Mouse (Mus musculus): ENCODE data around the gene Ibsp.

The Ibsp gene

DNA sequence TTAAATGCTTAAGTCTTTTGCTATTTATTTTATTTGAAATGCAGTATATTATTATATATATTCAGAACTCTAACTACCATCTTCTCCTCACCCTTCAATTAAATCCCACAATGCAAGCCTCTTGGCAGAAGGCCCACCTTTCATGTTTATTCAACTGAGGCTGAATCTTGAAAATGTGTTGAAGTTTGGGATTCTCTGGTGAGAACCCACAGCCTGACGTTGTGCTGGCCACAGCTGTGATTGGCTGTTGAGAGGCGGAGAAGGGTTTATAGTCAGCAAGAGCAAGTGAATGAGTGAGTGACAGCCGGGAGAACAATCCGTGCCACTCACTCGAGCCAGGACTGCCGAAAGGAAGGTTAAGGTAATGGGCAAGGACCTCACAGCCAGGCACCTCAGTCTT lies at the start of gene Ibsp:
TSS of gene Ibsp (plus strand) at position 178 of the 400 bp plus-strand sequence.
- DNase-seq: no peak

DNA sequence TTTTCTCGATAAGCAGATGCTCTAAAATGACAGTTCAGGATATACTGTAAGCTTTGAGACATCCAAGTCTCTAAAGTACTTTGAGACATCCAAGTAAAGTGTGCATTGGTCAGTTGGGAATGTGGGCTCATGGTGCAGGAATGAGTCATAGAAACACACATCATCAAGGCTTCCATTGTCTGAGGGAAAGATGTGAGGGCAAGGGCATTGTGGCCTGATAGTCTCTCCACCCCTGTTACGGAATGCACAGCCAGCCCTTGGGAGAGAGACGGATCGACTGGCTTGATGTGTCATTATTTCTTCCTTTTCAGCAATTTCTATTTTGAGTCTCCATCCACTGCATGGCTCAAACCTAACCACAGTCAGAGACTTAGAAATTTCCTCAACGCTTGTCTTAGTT lies 47.2 kb upstream of the Ibsp start:
- DNase-seq: peak; percentile 35

DNA sequence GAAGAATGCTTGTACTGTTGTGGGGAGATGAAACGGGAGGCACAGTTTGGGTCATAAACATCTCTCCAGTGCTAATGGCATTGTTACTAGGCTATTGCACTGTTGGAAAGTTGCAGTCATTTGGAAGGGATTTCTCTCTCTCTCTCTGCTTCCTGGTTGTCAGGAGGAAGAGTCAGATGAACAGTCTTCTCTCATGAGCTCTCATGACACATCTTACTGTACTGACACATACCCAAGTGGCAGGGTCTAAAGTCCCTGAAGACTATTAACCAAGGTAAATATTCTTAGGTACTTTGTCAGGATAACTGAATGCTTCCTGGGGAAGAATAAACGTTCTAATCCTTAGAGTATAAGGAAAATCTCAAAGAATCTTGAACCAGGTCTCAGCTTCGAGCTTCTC lies 42.4 kb upstream of the Ibsp start:
- no peak for DNase-seq

DNA sequence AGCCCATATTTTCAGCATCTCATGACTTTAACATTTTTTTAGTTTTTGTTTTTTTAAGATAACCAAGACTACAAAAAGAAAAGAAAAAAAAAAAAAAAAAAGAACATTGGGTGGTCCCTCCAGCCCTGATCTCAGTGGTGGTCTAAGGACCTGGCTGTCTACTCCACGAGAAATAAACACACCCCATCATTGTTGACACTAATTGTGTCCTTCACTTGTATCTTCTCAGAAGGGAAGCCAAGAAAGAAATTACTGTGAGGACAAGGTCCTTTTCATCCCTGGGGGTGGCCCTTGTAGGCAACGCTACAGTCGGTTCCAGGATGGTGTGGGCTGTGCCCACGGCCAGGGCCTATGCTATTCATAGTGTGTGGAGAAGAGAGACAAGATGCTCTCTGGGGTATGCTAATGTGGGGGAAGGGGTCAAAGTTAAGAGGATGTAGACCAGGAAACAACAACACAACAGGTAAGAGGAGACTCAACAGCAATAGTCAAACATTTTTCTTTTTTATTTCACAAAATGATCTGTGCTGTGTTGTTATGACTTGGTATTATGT lies 37.0 kb upstream of the Ibsp start:
- DNase-seq: no peak

DNA sequence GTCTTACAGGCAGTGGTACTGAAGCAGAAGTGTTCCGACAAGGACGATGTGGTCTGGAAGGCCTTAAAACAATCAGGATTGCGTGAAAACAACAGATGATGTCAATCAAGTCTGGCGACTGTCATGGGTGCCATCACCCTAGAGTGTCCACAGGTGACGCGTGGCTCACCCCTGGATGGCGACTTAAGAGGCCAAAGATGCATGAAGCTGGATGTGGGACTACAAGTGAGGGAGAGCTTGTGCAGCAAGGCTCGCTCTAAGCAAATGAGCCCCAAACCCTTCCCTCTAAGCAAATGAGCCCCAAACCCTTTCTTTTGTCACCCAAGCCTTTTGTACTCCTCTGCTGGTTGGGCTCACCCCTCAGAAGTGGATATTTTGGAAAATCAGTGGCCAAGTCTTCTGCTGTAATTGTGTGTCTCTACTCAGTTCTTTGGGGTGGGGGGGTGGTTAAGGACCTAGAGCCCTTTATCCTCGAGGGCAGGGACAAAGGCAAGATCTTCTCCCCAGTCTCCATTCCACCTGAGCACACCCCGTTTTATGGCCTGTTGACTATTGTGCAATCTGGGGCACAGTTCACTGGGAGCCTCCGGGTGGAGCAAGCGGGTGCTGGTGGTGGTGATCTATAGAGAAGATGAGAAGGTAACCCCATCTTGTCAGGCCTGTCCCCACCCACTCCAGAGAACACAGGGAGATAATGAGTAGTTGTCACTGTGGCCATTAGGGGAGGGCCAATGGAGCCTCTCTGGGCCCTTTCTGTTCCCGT lies 35.8 kb upstream of the Ibsp start:
- DNase-seq: no peak

DNA sequence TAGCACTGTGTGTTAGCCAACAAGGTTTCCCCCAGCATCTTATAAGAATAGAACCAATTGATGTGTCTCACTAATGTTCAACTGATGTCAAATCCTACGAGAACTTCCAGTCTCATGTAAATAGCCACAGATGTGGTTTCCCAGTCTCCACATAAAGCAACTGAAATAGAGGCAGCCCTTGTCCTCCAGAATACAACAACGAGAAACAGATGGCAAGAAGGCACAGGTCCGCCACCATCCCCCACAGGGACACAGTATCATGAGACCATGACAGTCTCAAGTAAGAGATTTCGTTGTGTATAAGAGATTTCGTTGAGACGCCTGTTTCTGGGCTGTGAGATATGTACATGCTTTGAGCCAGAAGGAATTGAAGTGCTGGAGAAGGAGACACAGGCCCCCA lies 4.8 kb upstream of the Ibsp start:
- DNase-seq: no peak

DNA sequence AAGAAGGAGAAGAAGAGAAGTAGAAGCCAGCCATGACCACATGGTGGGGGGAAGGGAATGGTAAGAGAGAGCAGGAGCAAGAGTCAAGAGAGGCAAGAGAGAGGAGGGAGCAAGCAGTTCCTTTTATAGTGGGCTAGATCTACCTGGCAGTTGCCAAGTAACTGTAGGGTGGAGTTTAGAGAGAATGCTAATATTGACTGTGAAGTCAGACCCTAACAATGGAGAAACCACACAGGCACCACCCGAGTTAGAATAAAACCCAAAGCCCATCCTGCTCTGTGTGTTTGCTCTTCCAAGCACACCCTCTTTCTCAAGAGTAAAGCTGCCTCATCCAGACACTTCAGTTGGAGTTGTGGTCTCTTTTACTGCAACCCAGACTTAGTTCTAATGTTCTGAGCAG lies 15.1 kb downstream of the Ibsp start:
- no peak for DNase-seq

DNA sequence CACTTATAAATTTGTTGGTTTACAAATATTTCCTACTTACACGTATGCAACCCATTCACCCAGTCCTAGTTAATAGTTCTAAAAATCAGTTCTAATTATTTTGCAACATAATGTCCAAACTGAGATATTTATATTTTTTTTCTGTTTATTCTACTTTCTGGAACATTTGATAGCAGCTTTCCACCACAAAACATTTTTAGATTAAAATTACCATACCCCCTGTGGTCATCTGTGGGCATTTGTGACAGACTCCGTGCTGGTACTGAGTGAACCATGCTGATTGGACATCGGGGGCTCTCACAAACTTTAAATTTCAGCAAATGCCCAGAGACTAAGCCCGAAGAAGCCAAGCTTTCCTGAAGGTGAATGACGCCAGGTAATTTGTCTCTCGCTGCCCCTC lies 26.1 kb downstream of the Ibsp start, which contains the start of gene Mepe:
TSS of gene Mepe (plus strand) at position 301 of the 400 bp plus-strand sequence.
- peak; percentile 57 for DNase-seq

DNA sequence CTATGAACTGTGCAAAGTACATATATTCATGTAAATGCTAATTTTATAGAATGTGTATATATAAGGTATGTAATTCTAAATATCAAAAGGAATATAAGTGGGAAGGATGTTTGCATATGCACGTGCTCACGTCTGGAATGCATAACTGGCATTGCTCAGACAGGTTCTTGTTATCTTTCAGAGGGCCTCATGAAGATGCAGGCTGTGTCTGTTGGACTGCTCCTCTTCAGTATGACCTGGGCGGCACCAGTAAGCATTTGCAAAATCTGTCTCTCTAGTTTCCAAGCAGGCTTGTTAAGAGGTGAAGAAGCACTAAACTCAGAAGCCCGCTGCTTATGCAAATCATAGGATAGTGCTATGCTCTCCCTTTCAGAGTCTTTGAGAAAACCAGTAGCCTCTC lies 27.9 kb downstream of the Ibsp start:
- DNase-seq: peak; percentile 70

DNA sequence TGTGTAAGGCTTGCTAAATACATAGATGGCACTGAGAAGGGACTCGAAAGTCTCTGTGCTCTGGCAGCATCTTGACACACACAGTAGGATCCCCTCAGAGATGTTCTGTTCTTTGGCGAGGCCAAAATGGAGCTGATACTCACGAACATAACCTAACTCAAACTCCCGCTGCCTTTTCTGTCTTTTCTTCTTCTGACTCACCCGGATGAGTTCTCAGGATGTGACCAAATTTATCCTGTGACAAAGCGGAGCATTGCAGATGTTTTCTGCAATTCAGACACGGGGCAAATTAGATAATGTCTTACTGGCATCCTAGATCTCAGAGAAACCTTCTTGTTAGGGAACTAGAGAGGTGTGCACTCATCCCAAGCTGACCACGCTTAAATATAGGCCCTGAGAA lies 28.4 kb downstream of the Ibsp start:
- peak; percentile 29 for DNase-seq

DNA sequence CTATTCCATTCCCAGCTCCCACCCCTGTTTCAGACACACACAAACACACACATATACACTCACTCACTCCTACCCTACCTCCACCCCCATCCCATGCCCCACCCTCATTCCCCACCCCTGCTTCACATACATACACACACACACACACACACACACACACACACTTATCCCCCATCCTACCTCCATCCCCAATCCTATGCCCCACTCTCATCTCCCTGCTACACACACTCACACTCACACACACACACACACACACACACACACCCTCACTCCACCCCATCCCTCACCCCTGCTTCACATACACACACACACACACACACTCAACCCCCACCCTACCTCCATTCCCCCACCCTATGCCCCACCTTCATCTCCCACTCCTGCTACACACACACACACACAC lies 28.9 kb downstream of the Ibsp start:
- DNase-seq: peak; percentile 44

DNA sequence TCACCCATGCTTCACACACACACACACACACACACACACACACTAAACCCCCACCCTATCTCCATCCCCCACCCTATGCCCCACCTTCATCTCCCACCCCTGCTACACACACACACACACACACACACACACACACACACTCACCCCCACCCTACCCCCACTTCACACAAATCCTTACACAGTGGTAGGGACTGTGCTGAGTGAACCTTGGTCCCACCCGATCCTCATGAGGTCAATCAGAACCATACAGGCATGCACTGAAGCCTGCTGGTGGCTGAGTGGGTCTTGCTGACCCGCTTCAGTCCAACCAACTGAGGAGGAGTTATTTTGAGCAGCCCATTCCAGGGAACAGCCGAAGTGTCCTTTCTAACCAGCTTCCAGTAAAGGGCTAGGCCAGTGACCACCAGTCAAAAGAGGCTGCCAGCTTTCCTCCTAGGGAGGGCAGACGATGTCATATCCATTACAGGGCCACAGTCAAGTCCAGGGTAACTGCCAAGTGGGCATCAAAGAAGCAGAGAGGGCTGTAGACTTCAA lies 29.4 kb downstream of the Ibsp start:
- DNase-seq: peak; percentile 55

DNA sequence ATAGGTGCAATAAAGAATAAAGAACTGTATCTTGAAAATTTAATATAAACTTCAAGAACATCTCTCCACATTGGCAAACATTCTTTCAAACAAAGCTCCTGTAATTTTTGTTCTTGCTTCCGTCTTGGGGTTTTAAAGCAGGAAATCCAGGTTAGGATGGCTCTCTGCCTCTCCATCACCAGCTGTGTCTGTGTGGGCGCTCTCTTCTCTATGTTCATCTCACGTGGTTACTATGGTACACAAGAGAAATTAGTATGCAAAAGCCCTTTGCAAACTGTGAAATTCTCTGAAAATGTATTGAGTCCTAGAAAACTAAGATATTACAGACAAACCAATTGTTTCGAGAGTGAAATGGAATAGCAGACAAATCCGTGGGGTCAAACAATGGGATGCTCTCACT lies 30.4 kb downstream of the Ibsp start:
- DNase-seq: peak; percentile 39

DNA sequence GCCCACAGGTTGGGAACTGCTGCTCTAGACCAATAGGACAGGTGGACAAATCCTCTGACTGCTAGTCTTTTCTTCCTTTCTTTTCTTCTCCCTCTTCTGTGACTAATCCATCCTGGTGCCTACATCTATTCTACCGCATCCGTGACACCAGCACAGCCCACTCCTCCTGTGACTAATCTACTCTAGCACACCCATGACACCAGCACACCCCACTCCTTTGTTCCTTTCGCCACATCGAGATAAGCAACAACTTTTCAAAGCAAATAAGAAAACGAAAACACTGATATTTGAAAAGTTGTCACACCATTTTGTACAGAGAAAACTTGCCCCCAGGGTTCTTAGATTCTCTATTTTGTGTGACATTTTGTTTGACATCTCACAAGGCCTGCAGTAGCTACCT lies 31.1 kb downstream of the Ibsp start:
- peak; percentile 37 for DNase-seq

DNA sequence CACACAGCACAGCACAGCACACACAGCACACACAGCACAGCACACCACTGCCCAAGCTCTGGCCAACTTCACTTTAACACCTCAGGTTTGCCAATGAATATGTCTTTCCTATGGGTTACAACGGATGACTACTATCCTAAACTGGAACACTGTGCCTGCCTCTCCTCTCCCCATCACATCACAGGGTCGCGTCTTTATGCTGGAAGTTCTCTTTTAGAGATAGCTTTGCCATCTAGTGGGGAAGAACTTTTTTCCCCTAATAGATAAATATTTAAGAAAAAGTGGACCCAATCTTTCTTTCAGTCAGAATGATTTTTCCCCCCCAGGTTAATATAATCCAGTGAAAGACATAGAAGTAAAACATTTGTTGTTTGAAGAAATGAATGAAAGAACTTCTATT lies 33.3 kb downstream of the Ibsp start:
- no peak for DNase-seq

DNA sequence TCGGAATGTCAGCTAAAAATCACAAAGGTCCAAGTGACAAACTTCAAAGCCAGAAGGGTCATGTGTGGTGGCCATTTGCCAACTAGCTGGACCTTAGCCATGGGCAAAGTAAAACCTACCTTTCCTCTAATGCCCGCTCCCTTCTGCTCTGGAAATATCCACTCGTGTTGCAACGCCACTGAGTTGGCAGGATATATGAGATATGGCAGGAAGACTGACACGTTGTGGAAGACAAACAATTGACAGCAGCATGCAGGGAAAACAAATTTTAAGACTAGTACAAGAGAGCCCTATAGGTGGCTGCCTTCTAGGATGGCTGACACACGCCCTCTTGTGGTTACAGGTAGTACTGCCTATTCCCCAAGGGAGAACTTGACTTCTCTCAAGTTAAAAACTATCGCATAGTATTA lies 34.3 kb downstream of the Ibsp start:
- peak; percentile 85 for DNase-seq

DNA sequence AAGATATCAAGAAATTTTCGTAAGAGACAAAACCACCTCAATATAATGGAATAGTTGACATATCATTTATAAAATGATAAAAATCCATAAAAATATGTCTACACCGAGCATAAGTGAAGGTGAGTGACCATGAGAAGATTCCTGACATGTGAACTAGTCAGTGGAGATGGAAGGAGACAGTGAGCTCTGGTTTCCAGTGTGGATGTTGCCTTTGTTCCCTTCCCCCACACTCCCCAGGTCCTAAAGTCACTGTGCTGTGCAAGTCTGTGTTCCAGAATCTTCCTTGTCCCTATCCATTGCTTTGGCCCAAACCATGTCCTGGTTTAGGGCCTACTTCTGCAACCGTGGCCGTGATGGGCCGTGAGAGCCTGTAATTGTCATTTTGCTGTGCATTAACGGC lies 34.7 kb downstream of the Ibsp start:
- DNase-seq: peak; percentile 65

DNA sequence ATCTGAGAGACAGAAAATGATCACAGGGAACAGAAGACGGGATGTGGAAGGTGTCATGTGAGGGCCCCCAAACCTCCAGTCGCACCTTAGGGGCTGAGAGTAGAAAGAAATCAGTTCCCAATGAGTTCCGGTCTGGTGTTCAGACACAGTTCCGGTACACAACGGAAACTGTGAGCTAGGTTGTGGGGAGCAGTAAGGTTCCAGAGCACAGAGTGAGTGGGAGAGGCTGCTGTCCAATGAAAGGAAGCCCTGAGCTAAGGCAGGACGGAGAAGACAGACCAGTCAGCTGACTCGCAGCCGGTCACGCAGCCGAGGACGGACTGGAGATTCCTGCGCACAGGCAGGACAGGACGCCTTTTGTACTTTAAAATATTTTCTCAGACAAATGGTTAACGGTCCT lies 35.5 kb downstream of the Ibsp start:
- DNase-seq: peak; percentile 65

DNA sequence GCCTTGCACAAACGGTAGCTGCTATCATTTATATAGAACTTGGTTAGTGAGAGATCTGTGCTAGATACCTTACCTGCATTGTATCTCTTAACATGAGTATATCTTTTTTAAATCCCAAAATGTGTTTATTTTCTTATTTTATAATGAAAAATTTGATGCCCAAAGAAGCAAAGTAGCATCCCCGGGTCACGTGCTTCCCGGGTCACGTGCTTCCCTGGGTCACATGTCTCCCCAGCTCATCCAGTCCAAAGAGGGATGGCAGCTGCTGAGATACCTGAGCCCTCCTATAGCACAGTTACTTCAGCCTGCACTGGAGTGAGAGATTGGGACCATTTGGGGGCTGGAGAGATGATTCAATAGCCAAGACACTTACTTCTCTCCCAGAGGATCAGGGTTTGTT lies 37.0 kb downstream of the Ibsp start:
- peak; percentile 53 for DNase-seq

DNA sequence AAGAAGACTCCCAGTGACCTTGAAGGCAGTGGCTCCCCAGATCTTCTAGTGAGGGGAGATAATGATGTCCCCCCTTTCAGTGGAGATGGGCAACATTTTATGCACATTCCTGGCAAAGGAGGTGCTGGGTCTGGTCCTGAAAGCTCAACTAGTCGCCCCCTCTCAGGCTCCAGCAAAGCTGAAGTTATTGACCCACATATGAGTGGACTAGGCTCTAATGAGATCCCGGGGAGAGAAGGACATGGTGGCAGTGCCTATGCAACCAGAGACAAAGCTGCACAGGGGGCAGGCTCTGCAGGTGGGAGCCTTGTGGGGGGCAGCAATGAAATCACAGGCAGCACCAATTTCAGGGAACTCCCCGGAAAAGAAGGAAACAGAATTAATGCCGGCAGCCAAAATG lies 38.5 kb downstream of the Ibsp start:
- DNase-seq: peak; percentile 76

DNA sequence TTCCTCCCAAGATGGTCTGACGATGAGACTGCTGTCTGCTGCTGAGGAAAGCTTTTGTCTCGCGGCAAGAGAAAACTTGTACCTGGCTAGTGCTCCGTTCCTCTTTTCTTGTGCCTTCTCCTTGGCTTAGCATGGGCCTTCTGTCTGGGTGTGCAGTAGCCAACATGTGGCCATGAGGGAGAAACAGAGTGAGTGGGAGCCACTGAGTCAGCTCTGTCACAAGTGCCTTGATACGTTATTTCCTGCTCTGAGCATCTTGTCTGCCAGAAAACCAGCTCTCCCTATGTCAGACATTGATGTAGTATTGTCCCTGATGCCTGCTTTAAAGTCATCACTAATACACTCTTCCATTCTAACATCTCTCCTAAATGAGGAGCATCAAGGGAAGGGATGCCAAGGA lies 40.0 kb downstream of the Ibsp start:
- peak; percentile 14 for DNase-seq

DNA sequence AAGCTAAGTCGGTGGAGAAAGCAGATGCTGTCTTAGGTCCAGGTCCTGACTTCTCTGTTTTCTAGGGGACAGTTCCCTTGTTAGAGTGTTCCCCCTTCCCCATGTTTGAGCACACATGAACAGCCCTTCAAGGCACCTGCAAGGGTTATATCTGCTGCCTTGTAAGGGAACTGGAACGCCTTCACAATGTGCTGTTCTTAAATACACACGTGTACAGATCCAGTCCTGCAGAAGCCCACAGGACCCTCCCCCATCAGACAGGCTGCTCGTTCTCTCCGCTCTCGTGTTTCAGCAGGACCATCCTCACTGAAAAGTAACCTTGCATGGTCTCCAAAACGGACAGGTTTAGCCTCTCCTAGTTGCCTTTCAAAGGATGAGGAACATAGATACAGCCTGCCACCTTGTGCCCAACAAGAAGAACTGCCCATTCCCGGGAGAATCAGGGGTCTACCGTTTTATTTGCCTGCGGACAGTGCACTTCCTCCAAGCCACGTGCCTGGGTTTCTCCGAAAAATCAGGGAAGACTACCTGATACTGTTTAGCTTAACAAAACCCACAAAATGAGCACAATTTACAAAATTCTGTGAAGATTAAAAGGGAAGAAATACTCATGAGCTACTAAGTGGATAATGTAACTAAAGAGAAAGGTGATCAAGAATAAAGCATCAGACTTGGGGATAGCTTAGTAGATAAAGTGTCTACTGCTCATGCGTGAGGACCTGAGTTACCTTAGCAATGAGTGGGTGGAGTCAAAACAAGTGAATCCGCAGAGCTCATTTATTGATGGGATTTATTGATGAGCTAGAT lies 40.9 kb downstream of the Ibsp start:
- peak; percentile 66 for DNase-seq

DNA sequence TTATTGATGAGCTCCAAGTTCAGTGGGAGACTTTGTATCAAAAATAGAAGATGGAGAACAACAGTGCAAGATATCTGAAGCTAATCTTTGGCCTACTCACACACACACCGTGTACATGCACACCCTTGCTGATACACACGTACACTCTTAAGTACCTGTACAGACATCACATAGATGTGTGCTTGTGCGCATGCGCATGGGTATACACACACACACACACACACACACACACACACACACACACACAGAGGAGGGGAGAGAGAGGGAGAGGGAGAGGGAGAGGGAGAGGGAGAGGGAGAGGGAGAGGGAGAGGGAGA lies 41.5 kb downstream of the Ibsp start:
- DNase-seq: no peak

DNA sequence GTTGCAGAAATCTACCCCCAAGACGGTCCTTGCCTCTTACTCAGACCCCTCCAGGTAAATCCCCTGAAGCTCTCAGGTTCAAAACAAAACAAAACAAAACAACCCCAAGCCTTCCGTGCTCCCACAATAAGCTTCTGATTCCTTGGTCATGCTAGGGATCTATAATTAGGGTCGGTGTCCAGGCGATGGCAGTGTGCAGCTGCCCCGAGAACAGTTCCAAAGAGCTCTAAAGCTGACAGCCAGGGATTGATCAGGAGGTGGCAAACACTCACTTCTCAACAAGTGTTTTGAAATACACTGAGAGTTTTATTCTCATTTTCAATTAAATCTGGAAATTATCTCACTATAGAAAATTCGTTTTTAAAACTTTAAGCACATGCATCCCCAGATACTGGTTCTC lies 43.9 kb downstream of the Ibsp start:
- DNase-seq: peak; percentile 81
